Mouse (Mus musculus): ENCODE measurements at regions not wholly inside any gene's neighbourhood (a gene's known extent, or its start where the extent isn't known, plus 50 kb on each side); places are given as distances from the start of the nearest gene placed in this dataset.

DNA sequence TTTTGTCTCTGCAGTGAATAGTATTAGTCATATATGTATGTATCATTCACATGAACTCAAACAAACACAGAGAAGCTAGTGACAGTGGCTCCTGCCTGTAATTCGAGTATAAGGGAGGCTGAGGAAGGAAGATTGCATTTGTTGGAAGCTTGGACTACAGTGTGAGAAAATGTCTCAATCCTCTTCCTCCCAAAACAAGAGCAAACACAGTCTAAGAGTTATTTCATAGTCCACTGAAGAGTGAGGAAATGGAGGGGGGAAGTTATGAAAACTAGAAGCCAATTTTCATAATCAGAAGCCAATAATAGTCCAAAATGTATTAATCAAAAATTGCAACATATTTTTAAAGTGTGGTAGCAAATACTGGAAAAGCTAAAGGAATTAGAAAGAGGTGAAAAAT is 95.6 kb upstream of the Cdyl start:
- H3K27ac ChIP-seq (ENCODE audit: insufficient read depth, low read depth) = no peak overlapping the region
- H3K9ac ChIP-seq (ENCODE audit: insufficient read depth, low read depth) = no peak overlapping the region
- H3K4me3 ChIP-seq (replicated peaks in 1 of 3; ENCODE audit: low read depth in 2 of 3, low read length in 2 of 3, poor library complexity in 1 of 3) = no peak overlapping the region
- no peaks in the 10 kb centered on the region for H3K9me3 ChIP-seq (replicated peaks; ENCODE audit: low read length)
- no peak for DNase-seq (ENCODE audit: extremely low read depth)
- in situ Hi-C loops (cut with MboI; ENCODE audit: low pct_ligation_motif_present, low pct_unique_long_range_greater_than_20kb, low sequenced_read_pairs) (no loop called here), dilution Hi-C loops (cut with MboI; ENCODE audit: extremely low pct_ligation_motif_present, extremely low pct_unique_long_range_greater_than_20kb, low sequenced_read_pairs) (no loop called here)
- no peak overlapping the region for H3K4me2 ChIP-seq (ENCODE audit: insufficient read depth, low read depth, poor library complexity, severe bottlenecking)
- no peaks in the 10 kb centered on the region for H3K79me2 ChIP-seq (replicated peaks; ENCODE audit: control insufficient read depth, extremely low read depth, insufficient read depth, poor library complexity, severe bottlenecking)
- no peaks in the 10 kb centered on the region for H3K36me3 ChIP-seq (replicated peaks in 1 of 2; ENCODE audit: control insufficient read depth in 1 of 2, insufficient read depth in 1 of 2, low read length in 1 of 2)
- no peaks in the 10 kb centered on the region for H3K27me3 ChIP-seq (replicated peaks)
- H3K4me1 ChIP-seq (ENCODE audit: control insufficient read depth in 1 of 2, insufficient read depth in 2 of 2) = no peaks in the 10 kb centered on the region
- no peak for TF ChIP-seq EP300 (IDR thresholded peaks at IDR 0.05; ENCODE audit: low read length)

DNA sequence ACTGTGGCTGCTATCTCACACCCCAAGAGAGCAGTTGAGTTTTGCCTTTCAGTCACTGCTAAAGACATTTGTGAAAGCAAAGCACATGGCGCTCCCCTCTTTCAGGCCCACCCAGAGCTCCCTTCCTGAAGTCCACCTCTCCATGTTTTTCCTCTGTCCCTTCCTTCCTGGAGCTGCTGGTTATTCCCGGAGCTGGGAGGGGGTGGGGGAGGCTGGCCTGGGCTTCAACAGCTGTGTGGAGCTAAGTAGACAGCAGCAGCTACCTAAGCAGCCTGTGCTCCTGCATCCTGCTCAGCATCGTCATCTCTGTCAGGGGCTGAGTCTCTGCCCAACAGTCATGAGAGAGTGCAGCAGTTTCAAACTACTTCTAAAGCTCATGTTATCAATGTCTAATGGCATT is 78.0 kb upstream of the Cdyl start:
- Histone ChIP-seq H3K4me1 (ENCODE audit: control insufficient read depth in 1 of 2, insufficient read depth in 2 of 2) (no peaks in the 10 kb centered on the region), H3K27me3 (replicated peaks) (no peaks in the 10 kb centered on the region), H3K36me3 (replicated peaks in 1 of 2; ENCODE audit: control insufficient read depth in 1 of 2, insufficient read depth in 1 of 2, low read length in 1 of 2) (no peaks in the 10 kb centered on the region), H3K4me2 (ENCODE audit: insufficient read depth, low read depth, poor library complexity, severe bottlenecking) (no peak overlapping the region), H3K79me2 (replicated peaks; ENCODE audit: control insufficient read depth, extremely low read depth, insufficient read depth, poor library complexity, severe bottlenecking) (no peaks in the 10 kb centered on the region), H3K27ac (ENCODE audit: insufficient read depth, low read depth) (no peak overlapping the region), H3K4me3 (replicated peaks in 1 of 3; ENCODE audit: low read depth in 2 of 3, low read length in 2 of 3, poor library complexity in 1 of 3) (no peak overlapping the region), H3K9ac (ENCODE audit: insufficient read depth, low read depth) (no peak overlapping the region), H3K9me3 (replicated peaks; ENCODE audit: low read length) (no peaks in the 10 kb centered on the region)
- DNase-seq (ENCODE audit: extremely low read depth) = no peak
- dilution Hi-C loops (cut with MboI; ENCODE audit: extremely low pct_ligation_motif_present, extremely low pct_unique_long_range_greater_than_20kb, low sequenced_read_pairs) (no loop called here), in situ Hi-C loops (cut with MboI; ENCODE audit: low pct_ligation_motif_present, low pct_unique_long_range_greater_than_20kb, low sequenced_read_pairs) (no loop called here)
- no peak for TF ChIP-seq KAT2A (IDR thresholded peaks at IDR 0.05; ENCODE audit: insufficient replicate concordance, low read length)
- no peak for TF ChIP-seq MEF2A (IDR thresholded peaks at IDR 0.05; ENCODE audit: borderline replicate concordance, low read depth, low read length)
- TF ChIP-seq ZKSCAN1 (IDR thresholded peaks at IDR 0.05; ENCODE audit: borderline replicate concordance, low read depth, low read length) = no peak
- TF ChIP-seq JUN (IDR thresholded peaks at IDR 0.05; ENCODE audit: insufficient read depth, low read depth, low read length) = no peak
- TF ChIP-seq JUND (conservative IDR thresholded peaks at IDR 0.05; ENCODE audit: low read depth, low read length) = no peak
- TF ChIP-seq USF1 (IDR thresholded peaks at IDR 0.05; ENCODE audit: low read depth, low read length) = no peak
- no peak for TF ChIP-seq ELF1 (IDR thresholded peaks at IDR 0.05; ENCODE audit: low read depth, low read length)
- no peak for TF ChIP-seq IRF4 (IDR thresholded peaks at IDR 0.05; ENCODE audit: low read depth, low read length)
- no peak for TF ChIP-seq EP300 (IDR thresholded peaks at IDR 0.05; ENCODE audit: low read length)
- TF ChIP-seq TCF12 (IDR thresholded peaks at IDR 0.05; ENCODE audit: low read depth, low read length) = no peak
- no peak for TF ChIP-seq TBP (conservative IDR thresholded peaks at IDR 0.05; ENCODE audit: low read depth, low read length)
- TF ChIP-seq ZMIZ1 (IDR thresholded peaks at IDR 0.05; ENCODE audit: low read depth, low read length) = no peak

DNA sequence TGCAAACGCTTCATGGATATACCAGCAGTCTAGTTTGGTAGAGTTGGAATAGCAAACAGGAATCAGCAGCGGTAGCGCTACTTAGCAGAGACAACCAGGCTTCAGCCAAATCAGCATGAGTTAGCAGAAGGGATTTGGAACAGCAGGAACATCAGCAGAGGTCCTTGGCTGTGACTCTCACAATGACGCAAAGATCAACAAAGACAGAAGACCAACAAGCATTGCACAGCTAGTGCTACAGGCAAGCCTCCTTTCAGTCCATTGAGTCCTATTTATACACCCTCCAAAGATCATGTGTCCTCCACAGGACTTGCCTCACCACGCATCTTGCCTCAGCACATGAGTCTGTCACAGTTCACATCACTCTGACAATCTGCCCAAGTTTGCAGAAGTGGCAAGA is 61.6 kb upstream of the Cdyl start:
- no peaks in the 10 kb centered on the region for H3K36me3 ChIP-seq (replicated peaks in 1 of 2; ENCODE audit: control insufficient read depth in 1 of 2, insufficient read depth in 1 of 2, low read length in 1 of 2)
- no peaks in the 10 kb centered on the region for H3K4me1 ChIP-seq (ENCODE audit: control insufficient read depth in 1 of 2, insufficient read depth in 2 of 2)
- in situ Hi-C loops (cut with MboI; ENCODE audit: low pct_ligation_motif_present, low pct_unique_long_range_greater_than_20kb, low sequenced_read_pairs) (no loop called here), dilution Hi-C loops (cut with MboI; ENCODE audit: extremely low pct_ligation_motif_present, extremely low pct_unique_long_range_greater_than_20kb, low sequenced_read_pairs) (no loop called here)
- no peaks in the 10 kb centered on the region for H3K79me2 ChIP-seq (replicated peaks; ENCODE audit: control insufficient read depth, extremely low read depth, insufficient read depth, poor library complexity, severe bottlenecking)
- H3K4me3 ChIP-seq (replicated peaks in 1 of 3; ENCODE audit: low read depth in 2 of 3, low read length in 2 of 3, poor library complexity in 1 of 3) = no peak overlapping the region
- H3K9me3 ChIP-seq (replicated peaks; ENCODE audit: low read length) = peaks cover 4% of the 10 kb centered on the region
- no peak overlapping the region for H3K9ac ChIP-seq (ENCODE audit: insufficient read depth, low read depth)
- H3K27me3 ChIP-seq (replicated peaks) = no peaks in the 10 kb centered on the region
- DNase-seq (ENCODE audit: extremely low read depth) = no peak
- TF ChIP-seq ELF1 (IDR thresholded peaks at IDR 0.05; ENCODE audit: low read depth, low read length) (no peak), BHLHE40 (IDR thresholded peaks at IDR 0.05; ENCODE audit: low read depth, low read length) (no peak), USF2 (conservative IDR thresholded peaks at IDR 0.05; ENCODE audit: low read depth, low read length) (no peak)
- no peak overlapping the region for H3K4me2 ChIP-seq (ENCODE audit: insufficient read depth, low read depth, poor library complexity, severe bottlenecking)
- no peak overlapping the region for H3K27ac ChIP-seq (ENCODE audit: insufficient read depth, low read depth)

All from CH12.LX (cell line).